Mouse (Mus musculus) heart, postnatal 36 days (tissue): ENCODE results near the gene Agap3. TPM values are rescaled to one million over a fixed set of nuclear protein-coding genes. Genes with fewer than 3 reads are reported as not detected.

Source experiments
- DNase-seq, 2 experiments: peaks; one replicate each; pipeline ENCODE4 v3.0.0; 2021 to 2022
- intact Hi-C: fragments of 180-260 bp; cut with DNase I; formaldehyde crosslinking; loops from one replicate; pipeline ENCODE4 v1.15.1; 2025
- total RNA-seq, 2 experiments: library from RNA; stranded (reverse); gene quantifications; 2 replicates each; pipeline ENCODE4 v1.2.3; 2021

Agap3 gene
- total RNA-seq, 2 experiments from 2014 or later, result 83.6 to 91.1 TPM

GRCm38 (mm10) chr5:24470600-24470999 lies 18.6 kb downstream of the Agap3 start:
- peak; percentile 82 to 85 for DNase-seq
- intact Hi-C loops, result loop anchor here (1.0 to 5.0 kb wide), 4 partner anchors 16 to 210 kb away; no protein-coding TSS in a partner anchor

- no peak for DNase-seq
- intact Hi-C loops, result loop anchor here (5.0 kb wide), 1 partner anchor 136 kb away; no protein-coding TSS in a partner anchor
These were observed 21.1 kb downstream of the Agap3 start for GRCm38 (mm10) chr5:24472884-24473619.

GRCm38 (mm10) chr5:24474025-24474722 lies 22.2 kb downstream of the Agap3 start:
- intact Hi-C loops, result loop anchor here (5.0 kb wide), 1 partner anchor 137 kb away; no protein-coding TSS in a partner anchor
- no peak for DNase-seq

- intact Hi-C loops, result loop anchor here (5.0 kb wide), 1 partner anchor 137 kb away; no protein-coding TSS in a partner anchor
- DNase-seq, result peak; percentile 50 to 67
These were observed 22.8 kb downstream of the Agap3 start for GRCm38 (mm10) chr5:24474723-24475261.

GRCm38 (mm10) chr5:24475476-24476241 lies 23.7 kb downstream of the Agap3 start:
- DNase-seq, result no peak
- intact Hi-C loops, result no loop called here

GRCm38 (mm10) chr5:24477909-24478308 lies 25.9 kb downstream of the Agap3 start:
- DNase-seq, result no peak
- intact Hi-C loops, result no loop called here

- intact Hi-C loops, result no loop called here
- DNase-seq, result peak; percentile 45 to 65
These were observed 29.7 kb downstream of the Agap3 start for GRCm38 (mm10) chr5:24481647-24482046.

- intact Hi-C loops, result no loop called here
These were observed 30.5 kb downstream of the Agap3 start for GRCm38 (mm10) chr5:24482247-24483079.

GRCm38 (mm10) chr5:24483326-24483725 lies 31.3 kb downstream of the Agap3 start:
- DNase-seq, result peak; percentile 43 to 44
- intact Hi-C loops, result no loop called here

More at GRCm38 (mm10) chr5:24482247-24483079, 30.5 kb downstream of the Agap3 start:
- DNase-seq, result no peak

- DNase-seq, result no peak
- intact Hi-C loops, result no loop called here
These were observed 33.0 kb downstream of the Agap3 start for GRCm38 (mm10) chr5:24484963-24485362.

- DNase-seq, result peak; percentile 88 to 91
- intact Hi-C loops, result no loop called here
These were observed 34.1 kb downstream of the Agap3 start for GRCm38 (mm10) chr5:24486097-24486496.

GRCm38 (mm10) chr5:24486738-24487137 lies 34.8 kb downstream of the Agap3 start:
- no peak for DNase-seq
- intact Hi-C loops, result no loop called here

GRCm38 (mm10) chr5:24490413-24490920 lies 38.5 kb downstream of the Agap3 start:
- intact Hi-C loops, result no loop called here
- no peak for DNase-seq

- no peak for DNase-seq
- intact Hi-C loops, result no loop called here
These were observed 40.7 kb downstream of the Agap3 start for GRCm38 (mm10) chr5:24492546-24493285.

GRCm38 (mm10) chr5:24495019-24495418 lies 43.0 kb downstream of the Agap3 start:
- intact Hi-C loops, result no loop called here

GRCm38 (mm10) chr5:24496756-24497155 lies 44.8 kb downstream of the Agap3 start:
- DNase-seq, result no peak
- intact Hi-C loops, result no loop called here

More at GRCm38 (mm10) chr5:24495019-24495418, 43.0 kb downstream of the Agap3 start:
- no peak for DNase-seq

- DNase-seq, result no peak
- intact Hi-C loops, result no loop called here
These were observed 45.5 kb downstream of the Agap3 start for GRCm38 (mm10) chr5:24497526-24497925.

GRCm38 (mm10) chr5:24499113-24499512 lies 47.1 kb downstream of the Agap3 start:
- intact Hi-C loops, result no loop called here
- DNase-seq, result no peak

GRCm38 (mm10) chr5:24500851-24501250 lies 48.9 kb downstream of the Agap3 start:
- DNase-seq, result no peak
- intact Hi-C loops, result no loop called here
